Mouse (Mus musculus) liver, postnatal 0 days (tissue): ENCODE results near the gene Skiv2l. TPM values are rescaled to one million over a fixed set of nuclear protein-coding genes. Genes with fewer than 3 reads are reported as not detected.

ENCODE experiments used
- ATAC-seq: fragments of 200-750 bp; cut with Nextera tagmentation; 2 replicates; pipeline ENCODE4 v1.8.0; 2017; ENCODE audit warnings: mild to moderate bottlenecking, moderate library complexity
- DNase-seq: peaks from one replicate; pipeline ENCODE4 v3.0.0-alpha.2; 2016
- H3K27ac ChIP-seq: fragments of 300-500 bp; sonication (generic); 2 replicates; pipeline ENCODE4 v1.5.1; 2014; ENCODE audit warnings: antibody characterized with exemption, moderate library complexity, mild to moderate bottlenecking, low read depth
- H3K27me3 ChIP-seq: fragments of 300-500 bp; sonication (generic); 2 replicates; pipeline ENCODE4 v1.6.1; 2014; ENCODE audit warnings: low read length, control low read depth, mixed read lengths; ENCODE audit not compliant: insufficient read depth
- H3K36me3 ChIP-seq: fragments of 300-500 bp; sonication (generic); replicated peaks from 2 replicates; pipeline ENCODE4 v1.6.1; 2014; ENCODE audit warnings: mild to moderate bottlenecking, control low read depth, low read length, moderate library complexity, mixed read lengths; ENCODE audit not compliant: insufficient read depth
- H3K4me1 ChIP-seq: fragments of 300-500 bp; sonication (generic); 2 replicates; pipeline ENCODE4 v1.6.1; 2014; ENCODE audit warnings: antibody characterized with exemption, mild to moderate bottlenecking, control low read depth; ENCODE audit not compliant: insufficient read depth
- H3K4me2 ChIP-seq: fragments of 300-500 bp; sonication (generic); 2 replicates; pipeline ENCODE4 v1.6.1; 2014; ENCODE audit warnings: low read depth, mild to moderate bottlenecking, low read length, moderate library complexity, mixed read lengths
- H3K4me3 ChIP-seq: fragments of 300-500 bp; sonication (generic); 2 replicates; pipeline ENCODE4 v1.5.1; 2014; ENCODE audit warnings: low read depth, low read length
- H3K9ac ChIP-seq: fragments of 300-500 bp; sonication (generic); replicated peaks from 2 replicates; pipeline ENCODE4 v1.6.1; 2014; ENCODE audit warnings: mild to moderate bottlenecking, moderate library complexity
- H3K9me3 ChIP-seq: fragments of 300-500 bp; sonication (generic); 2 replicates; pipeline ENCODE4 v1.6.1; 2016; ENCODE audit warnings: mild to moderate bottlenecking, control low read depth, low read length, mixed read lengths
- CTCF ChIP-seq: sonication (generic); IDR thresholded peaks from 2 replicates; pipeline ENCODE4 v1.5.1; 2016; ENCODE audit warnings: antibody characterized with exemption, low read depth
- EP300 ChIP-seq: IDR thresholded peaks from 2 replicates; pipeline ENCODE4 v1.6.1; 2016; ENCODE audit warnings: antibody characterized with exemption, low read depth, mild to moderate bottlenecking
- WGBS: fragments of 180-500 bp; shearing (Covaris S2); extraction: QIAGEN DNeasy Blood & Tissue Kit; methylation state at CpG from one replicate; pipeline ENCODE4 v1.1.7; 2014; ENCODE audit not compliant: insufficient replicate concordance; 5-methylcytosine and 5-hydroxymethylcytosine counted together
- polyA plus RNA-seq: library from polyadenylated mRNA; unstranded; fragments of >200 nt; fragmentation: Nextera tagmentation; extraction: Ambion mirVana; gene quantifications from 2 replicates; pipeline ENCODE4 v1.2.1, GENCODE M21; 2015

The Skiv2l gene
- polyA plus RNA-seq, 1 experiment from 2014 or later = 15.4 TPM

DNA sequence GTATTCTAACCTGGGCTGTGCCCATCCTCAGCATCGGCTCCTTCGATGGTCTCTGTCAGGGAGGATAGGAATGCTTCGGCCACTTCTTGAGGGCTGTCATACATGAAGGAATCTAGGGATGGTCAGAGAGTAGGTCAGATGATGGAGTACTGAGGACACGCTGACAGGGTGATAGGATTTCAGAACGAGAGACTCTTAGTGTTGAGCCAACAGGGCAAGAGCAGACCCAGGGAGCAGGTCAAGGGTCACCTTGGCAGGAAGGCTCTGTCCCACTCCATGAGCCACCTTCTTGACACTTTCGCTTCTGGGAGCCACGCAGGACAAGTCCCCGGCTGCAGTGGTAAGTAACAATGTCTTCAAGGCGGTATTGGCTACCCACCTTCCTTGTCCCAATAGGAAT is 10.5 kb upstream of the Skiv2l start:
- DNase-seq (peak; percentile 13), ATAC-seq (no peak)
- H3K4me2 ChIP-seq = peak overlapping the region; percentile 63
- no peaks in the 10 kb centered on the region for H3K9me3 ChIP-seq
- TF ChIP-seq EP300 (no peak), CTCF (no peak)
- H3K36me3 ChIP-seq = peaks cover 25% of the 10 kb centered on the region
- H3K9ac ChIP-seq = peak overlapping the region; percentile 22; the same call in 1 of the 2 replicates
- H3K27ac ChIP-seq = no peak overlapping the region
- H3K4me3 ChIP-seq = peak overlapping the region; percentile 51
- H3K27me3 ChIP-seq = no peaks in the 10 kb centered on the region
- H3K4me1 ChIP-seq = peaks cover 19% of the 10 kb centered on the region
- WGBS = 81% methylated on average over 9 of the region's 9 CpGs

DNA sequence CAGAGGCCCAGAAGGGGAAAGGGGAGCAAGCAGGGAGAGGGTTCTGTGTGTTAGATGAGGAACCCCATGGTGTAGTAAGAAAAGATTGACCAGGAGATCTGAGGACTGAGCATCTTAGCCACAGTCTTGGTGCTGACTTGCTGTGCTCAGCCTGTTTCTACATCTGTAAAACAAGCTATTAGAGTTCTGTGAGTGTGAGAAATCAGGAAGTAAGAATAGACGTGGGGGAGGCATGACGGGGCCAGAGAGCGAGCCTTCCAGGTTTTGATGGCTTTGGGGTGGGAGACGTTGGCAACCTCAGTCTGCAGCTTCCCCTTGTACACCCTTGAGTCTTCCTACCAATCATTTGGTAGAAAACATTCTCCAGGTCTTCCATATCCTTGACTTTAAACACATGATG is 8.7 kb upstream of the Skiv2l start:
- Histone ChIP-seq H3K4me3 (no peak overlapping the region), H3K4me2 (no peak overlapping the region), H3K36me3 (peaks cover 36% of the 10 kb centered on the region), H3K4me1 (peaks cover 19% of the 10 kb centered on the region), H3K27me3 (no peaks in the 10 kb centered on the region), H3K9me3 (no peaks in the 10 kb centered on the region), H3K9ac (no peak overlapping the region), H3K27ac (0 out of 2 replicates have a peak overlapping the region, but pooled peaks have one; percentile 29)
- DNase-seq (peak; percentile 10), ATAC-seq (no peak)
- TF ChIP-seq EP300 (no peak), CTCF (no peak)
- 33% methylated on average over 4 of the region's 4 CpGs for WGBS

DNA sequence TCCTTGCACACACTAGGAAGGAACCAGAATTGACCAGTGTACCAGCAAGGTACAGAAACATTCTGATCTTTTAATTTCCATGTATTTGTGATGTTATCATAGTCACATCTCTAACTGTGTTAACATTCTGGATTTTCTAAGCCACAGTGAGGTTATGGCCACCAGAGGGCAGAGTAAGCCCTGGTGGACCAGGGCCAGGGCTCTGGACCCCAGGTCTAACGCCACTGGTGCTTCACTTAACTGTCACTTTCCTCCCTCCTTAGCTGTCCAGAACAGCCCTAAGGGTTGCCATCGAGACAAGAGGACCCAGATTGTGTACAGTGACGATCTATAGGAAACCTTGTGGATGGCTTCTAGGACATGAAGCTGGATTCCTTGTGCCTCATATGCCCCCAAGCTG is 5.8 kb upstream of the Skiv2l start:
- Histone ChIP-seq H3K36me3 (peaks cover 48% of the 10 kb centered on the region), H3K4me2 (no peak overlapping the region), H3K4me1 (peaks cover 17% of the 10 kb centered on the region), H3K9me3 (no peaks in the 10 kb centered on the region), H3K27me3 (no peaks in the 10 kb centered on the region), H3K4me3 (no peak overlapping the region), H3K27ac (no peak overlapping the region), H3K9ac (no peak overlapping the region)
- WGBS = 33% methylated on average over 3 of the region's 3 CpGs
- DNase-seq = peak; percentile 63
- peak; percentile 47; the same call in 1 of the 2 replicates for ATAC-seq
- TF ChIP-seq EP300 (no peak), CTCF (peak; percentile 88)

DNA sequence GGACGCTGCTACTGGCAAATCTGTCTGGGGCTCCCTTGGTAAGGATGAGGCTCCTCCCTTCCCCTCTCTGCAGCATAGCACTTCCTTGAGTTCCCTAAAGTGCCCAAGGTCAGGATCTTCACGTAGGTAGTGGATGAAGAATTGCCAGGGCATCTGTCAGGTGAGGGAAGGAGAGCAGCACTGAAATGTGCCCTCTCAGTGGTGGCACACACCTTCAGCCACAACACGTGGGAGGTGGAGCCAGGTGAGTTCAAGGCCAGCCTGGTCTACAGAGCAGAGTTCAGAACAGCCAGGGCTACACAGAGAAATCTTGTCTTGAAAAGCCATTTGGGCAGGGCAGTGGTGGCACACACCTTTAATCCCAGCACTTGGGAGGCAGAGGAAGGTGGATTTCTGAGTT is 4.8 kb upstream of the Skiv2l start:
- Histone ChIP-seq H3K27me3 (no peaks in the 10 kb centered on the region), H3K27ac (no peak overlapping the region), H3K9me3 (no peaks in the 10 kb centered on the region), H3K4me1 (peaks cover 17% of the 10 kb centered on the region), H3K9ac (no peak overlapping the region), H3K4me3 (no peak overlapping the region), H3K4me2 (no peak overlapping the region), H3K36me3 (peaks cover 48% of the 10 kb centered on the region)
- ATAC-seq = no peak
- 69% methylated on average over 3 of the region's 3 CpGs for WGBS
- TF ChIP-seq CTCF (no peak), EP300 (no peak)
- DNase-seq = no peak

DNA sequence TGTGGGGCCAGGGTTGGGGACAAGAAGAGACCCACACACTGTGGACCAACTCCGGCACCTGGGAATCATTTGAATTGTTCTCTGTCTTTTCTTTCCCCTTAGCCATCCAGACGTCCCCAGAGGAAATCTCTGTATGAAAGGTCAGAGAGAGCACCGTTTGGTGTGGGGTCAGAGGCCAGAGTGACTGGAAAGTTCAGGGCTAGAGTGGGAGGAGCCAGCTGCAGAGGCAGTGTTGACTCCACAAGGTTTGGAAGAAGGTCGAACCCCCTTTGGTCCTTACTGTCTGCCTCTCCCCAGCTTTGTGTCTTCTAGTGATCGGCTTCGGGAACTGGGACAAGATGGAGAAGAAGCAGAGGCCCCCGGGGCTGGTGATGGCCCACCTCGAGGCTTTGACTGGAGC is 3.5 kb upstream of the Skiv2l start:
- DNase-seq (no peak), ATAC-seq (no peak)
- Histone ChIP-seq H3K4me3 (no peak overlapping the region), H3K4me2 (no peak overlapping the region), H3K27ac (no peak overlapping the region), H3K9ac (no peak overlapping the region), H3K36me3 (peaks cover 44% of the 10 kb centered on the region), H3K4me1 (peaks cover 17% of the 10 kb centered on the region), H3K27me3 (no peaks in the 10 kb centered on the region), H3K9me3 (no peaks in the 10 kb centered on the region)
- 65% methylated on average over 8 of the region's 8 CpGs for whole genome bisulfite sequencing
- no peak for TF ChIP-seq CTCF
- no peak for TF ChIP-seq EP300

DNA sequence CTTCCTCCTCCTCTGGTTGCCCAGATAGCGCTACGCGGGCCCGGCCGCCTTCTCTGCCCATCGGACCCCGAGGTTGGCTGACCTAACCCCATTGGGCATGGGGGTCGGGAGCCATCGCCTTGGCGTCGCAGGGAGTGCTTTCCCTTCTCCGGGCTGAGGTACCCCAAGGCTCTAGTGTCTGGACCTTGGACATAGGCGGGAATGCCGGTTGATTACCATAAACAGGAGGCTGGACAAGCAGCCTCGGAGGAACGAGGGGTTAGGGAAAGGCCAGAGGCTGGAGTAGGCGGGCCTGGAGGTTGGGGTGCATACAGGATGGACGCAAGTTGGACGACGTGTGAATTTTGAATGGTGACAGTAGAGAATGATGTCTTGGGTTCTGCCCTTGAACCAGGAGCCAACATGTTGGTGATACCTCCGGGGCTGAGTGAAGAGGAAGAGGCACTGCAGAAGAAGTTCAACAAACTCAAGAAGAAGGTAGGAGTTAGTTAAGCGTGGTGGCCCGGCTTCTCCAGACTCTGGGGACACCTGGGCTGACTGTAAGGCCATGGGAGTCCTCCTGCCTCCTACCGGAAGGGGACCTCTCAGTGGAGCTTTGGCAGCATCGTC is 611 bp upstream of the Skiv2l start:
- Histone ChIP-seq H3K4me2 (peak overlapping the region; percentile 91), H3K9ac (peak overlapping the region; percentile 74), H3K4me3 (peak overlapping the region; percentile 72), H3K36me3 (peaks cover 46% of the 10 kb centered on the region), H3K27me3 (no peaks in the 10 kb centered on the region), H3K9me3 (no peaks in the 10 kb centered on the region), H3K4me1 (peaks cover 13% of the 10 kb centered on the region), H3K27ac (peak overlapping the region; percentile 67)
- 2% methylated on average over 25 of the region's 25 CpGs for WGBS
- DNase-seq (no peak), ATAC-seq (peak; percentile 16)
- TF ChIP-seq EP300 = no peak
- no peak for TF ChIP-seq CTCF
